Mouse (Mus musculus): ENCODE measurements around the gene Galntl6. TPM values are rescaled to one million over a fixed set of nuclear protein-coding genes. Genes with fewer than 3 reads are reported as not detected.
"Not testable (repeated sequence)": the region's sequence is repeated elsewhere in the genome, so short reads cannot be mapped to it uniquely, and the experiment has no call there.

The Galntl6 gene
- polyA plus RNA-seq, 1 experiment from 2014 or later, result 0.35 TPM

DNA sequence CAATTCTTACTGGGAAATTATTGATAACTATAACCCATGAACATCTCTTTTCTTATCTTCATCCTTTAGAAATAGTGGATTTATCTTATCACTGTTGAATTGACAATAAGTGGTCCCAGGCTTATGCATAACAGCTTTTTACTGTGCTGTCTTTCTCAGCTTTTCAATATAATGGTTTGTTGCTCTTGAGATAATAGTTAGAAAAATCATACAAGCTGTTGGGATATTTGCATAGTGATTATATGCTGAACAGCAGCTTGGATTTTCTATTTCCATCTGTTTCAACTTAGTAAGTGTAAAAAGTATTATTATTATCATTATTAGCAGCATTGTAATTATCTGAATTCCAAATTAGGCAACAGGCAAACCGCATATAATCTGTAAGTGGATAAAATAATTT is 337.1 kb downstream of the Galntl6 start:
- Histone ChIP-seq H3K27me3 (no peaks in the 10 kb centered on the region), H3K4me3 (no peak overlapping the region), H3K36me3 (no peaks in the 10 kb centered on the region), H3K27ac (no peak overlapping the region), H3K4me1 (no peaks in the 10 kb centered on the region), H3K9me3 (no peaks in the 10 kb centered on the region), H3K4me2 (no peak overlapping the region), H3K9ac (no peak overlapping the region)
- no peak for ATAC-seq (ENCODE audit: insufficient number of reproducible peaks, low FRiP score, low TSS enrichment, low read depth)
- 77% methylated on average over 1 of the region's 1 CpGs for WGBS

DNA sequence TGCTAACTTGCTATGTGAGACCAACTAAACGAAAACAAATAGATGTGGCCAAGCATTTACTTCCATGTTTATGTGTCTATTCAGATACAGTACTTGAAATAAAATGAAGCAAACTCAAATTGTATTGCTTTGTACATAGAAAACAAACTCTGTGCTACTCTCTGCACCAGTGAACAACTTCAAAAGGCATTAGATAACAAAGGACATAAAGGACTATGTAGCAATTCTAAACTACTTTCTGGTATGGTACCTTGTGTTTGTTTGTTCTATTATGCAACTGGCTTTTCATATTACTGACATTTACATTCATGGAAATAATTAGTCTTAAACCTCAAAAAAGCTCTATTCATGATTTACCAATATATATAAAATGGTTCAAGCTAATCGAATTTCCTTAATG is 344.4 kb downstream of the Galntl6 start:
- no peak overlapping the region for H3K4me2 ChIP-seq
- 64% methylated on average over 2 of the region's 2 CpGs for WGBS
- no peak overlapping the region for H3K9ac ChIP-seq
- no peaks in the 10 kb centered on the region for H3K27me3 ChIP-seq
- H3K4me1 ChIP-seq, result no peaks in the 10 kb centered on the region
- H3K27ac ChIP-seq, result no peak overlapping the region
- ATAC-seq (ENCODE audit: insufficient number of reproducible peaks, low FRiP score, low TSS enrichment, low read depth), result no peak
- no peaks in the 10 kb centered on the region for H3K9me3 ChIP-seq
- no peak overlapping the region for H3K4me3 ChIP-seq
- H3K36me3 ChIP-seq, result no peaks in the 10 kb centered on the region

DNA sequence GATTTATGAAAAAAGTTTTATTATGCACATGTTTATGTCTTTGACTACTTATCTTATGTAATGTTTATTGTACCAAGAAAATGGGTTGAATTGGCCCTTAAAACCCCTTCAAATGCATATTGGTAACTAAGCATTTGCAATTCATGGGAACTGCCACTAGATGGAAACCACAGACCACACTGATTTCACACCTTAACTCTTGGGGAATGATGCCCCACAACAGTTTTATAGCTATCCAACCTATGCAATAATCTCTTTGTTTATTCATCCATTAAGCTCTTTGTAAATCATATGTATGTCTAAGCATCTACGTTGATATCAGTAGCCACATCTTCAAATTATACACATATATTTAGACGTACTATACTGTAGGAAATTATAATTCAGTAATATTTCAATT is 346.3 kb downstream of the Galntl6 start:
- Histone ChIP-seq H3K27me3 (no peaks in the 10 kb centered on the region), H3K36me3 (no peaks in the 10 kb centered on the region), H3K27ac (no peak overlapping the region), H3K4me1 (no peaks in the 10 kb centered on the region), H3K9ac (no peak overlapping the region), H3K9me3 (no peaks in the 10 kb centered on the region), H3K4me2 (no peak overlapping the region), H3K4me3 (no peak overlapping the region)
- 58% methylated on average over 2 of the region's 2 CpGs for WGBS
- ATAC-seq (ENCODE audit: insufficient number of reproducible peaks, low FRiP score, low TSS enrichment, low read depth), result no peak

DNA sequence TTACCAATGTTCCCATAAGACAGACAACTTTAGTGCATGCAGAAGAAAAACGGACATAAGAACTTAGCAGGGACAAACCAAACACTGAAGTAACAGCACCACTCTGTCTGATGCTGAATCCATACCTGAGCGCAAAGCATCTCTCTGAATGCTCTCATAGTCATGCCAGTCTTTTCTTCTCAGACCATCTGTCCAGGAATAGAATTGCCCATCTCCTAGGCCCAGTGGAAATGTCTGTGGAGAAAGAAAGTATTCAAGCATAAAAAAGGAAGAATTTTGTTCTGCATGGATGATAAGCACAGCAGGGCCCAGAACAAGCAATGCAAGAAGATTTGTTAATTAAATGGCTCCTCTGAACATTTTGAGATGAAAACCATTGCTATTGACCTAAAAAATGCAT is 376.7 kb downstream of the Galntl6 start:
- no peaks in the 10 kb centered on the region for H3K4me1 ChIP-seq
- no peak overlapping the region for H3K27ac ChIP-seq
- H3K4me2 ChIP-seq, result no peak overlapping the region
- no peak overlapping the region for H3K4me3 ChIP-seq
- no peaks in the 10 kb centered on the region for H3K9me3 ChIP-seq
- ATAC-seq (ENCODE audit: insufficient number of reproducible peaks, low FRiP score, low TSS enrichment, low read depth), result no peak
- H3K27me3 ChIP-seq, result no peaks in the 10 kb centered on the region
- no peaks in the 10 kb centered on the region for H3K36me3 ChIP-seq
- no peak overlapping the region for H3K9ac ChIP-seq
- WGBS, result 90% methylated on average over 2 of the region's 2 CpGs

DNA sequence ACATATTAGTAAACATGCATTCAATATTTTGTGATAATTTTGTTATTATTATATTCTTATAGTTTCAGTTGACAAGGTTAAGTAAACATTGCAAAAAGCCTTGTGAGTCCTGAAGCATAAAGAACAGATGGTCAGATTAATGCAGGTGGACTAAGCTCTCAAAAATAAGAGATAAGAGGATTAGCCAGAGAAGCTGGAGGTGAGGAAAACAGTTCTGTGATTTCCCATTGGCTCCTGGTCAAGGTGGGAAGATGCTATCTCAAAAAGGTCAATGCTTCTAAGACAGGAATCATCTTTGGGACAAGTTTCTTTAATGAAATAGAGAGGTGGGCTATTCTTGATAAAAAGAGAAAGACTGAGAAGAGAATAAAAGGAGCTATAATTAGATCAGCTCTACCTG is 377.8 kb downstream of the Galntl6 start:
- Histone ChIP-seq H3K9ac (no peak overlapping the region), H3K9me3 (no peaks in the 10 kb centered on the region), H3K4me2 (no peak overlapping the region), H3K4me1 (no peaks in the 10 kb centered on the region), H3K36me3 (no peaks in the 10 kb centered on the region), H3K4me3 (no peak overlapping the region), H3K27ac (no peak overlapping the region), H3K27me3 (no peaks in the 10 kb centered on the region)
- ATAC-seq (ENCODE audit: insufficient number of reproducible peaks, low FRiP score, low TSS enrichment, low read depth), result no peak

DNA sequence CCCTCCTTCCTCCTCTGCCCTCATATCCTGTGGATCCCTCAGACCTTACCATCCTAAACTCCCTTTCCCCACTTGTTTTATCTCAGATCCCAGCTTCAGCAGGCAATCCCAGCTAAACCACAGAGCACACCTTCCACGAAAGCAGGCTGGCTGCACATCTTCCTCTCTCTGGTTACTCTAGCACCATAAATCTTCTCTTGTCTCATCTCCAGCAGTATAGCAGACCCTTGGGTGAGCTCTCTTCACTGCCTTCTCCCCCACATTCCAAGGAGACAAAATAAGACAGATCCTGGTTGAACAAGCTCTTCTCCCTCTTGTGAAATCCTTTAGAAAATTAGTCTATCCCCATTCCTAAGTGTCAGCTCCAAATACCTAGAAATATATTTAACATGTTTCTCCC is 389.0 kb downstream of the Galntl6 start:
- no peaks in the 10 kb centered on the region for H3K9me3 ChIP-seq
- no peaks in the 10 kb centered on the region for H3K27me3 ChIP-seq
- no peak for ATAC-seq (ENCODE audit: insufficient number of reproducible peaks, low FRiP score, low TSS enrichment, low read depth)
- no peaks in the 10 kb centered on the region for H3K36me3 ChIP-seq
- H3K27ac ChIP-seq, result no peak overlapping the region
- H3K4me1 ChIP-seq, result no peaks in the 10 kb centered on the region
- no peak overlapping the region for H3K4me2 ChIP-seq
- 18% methylated on average over 1 of the region's 1 CpGs for WGBS
- no peak overlapping the region for H3K9ac ChIP-seq
- H3K4me3 ChIP-seq, result no peak overlapping the region

DNA sequence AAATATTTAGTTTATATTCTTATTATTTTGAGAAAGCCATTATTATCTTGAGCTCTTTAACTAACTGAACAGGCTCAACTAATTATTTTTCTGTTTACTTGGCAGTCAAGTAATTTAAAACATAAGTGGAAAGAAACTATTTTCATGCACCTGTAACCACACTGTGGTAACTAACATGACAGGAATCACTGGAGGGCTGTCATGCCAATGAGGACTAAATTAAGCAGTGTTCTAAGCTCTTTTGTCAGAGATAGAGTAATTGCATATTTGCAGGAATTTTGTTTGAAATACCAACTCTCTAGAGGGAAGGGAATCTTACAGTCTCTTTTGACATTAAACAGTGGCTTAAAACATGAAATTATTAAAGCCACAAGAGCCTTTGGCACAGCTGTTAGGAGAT is 390.5 kb downstream of the Galntl6 start:
- Histone ChIP-seq H3K4me2 (no peak overlapping the region), H3K9me3 (no peaks in the 10 kb centered on the region), H3K36me3 (no peaks in the 10 kb centered on the region), H3K27ac (no peak overlapping the region), H3K4me3 (no peak overlapping the region), H3K9ac (no peak overlapping the region), H3K4me1 (no peaks in the 10 kb centered on the region), H3K27me3 (no peaks in the 10 kb centered on the region)
- no peak for ATAC-seq (ENCODE audit: insufficient number of reproducible peaks, low FRiP score, low TSS enrichment, low read depth)

DNA sequence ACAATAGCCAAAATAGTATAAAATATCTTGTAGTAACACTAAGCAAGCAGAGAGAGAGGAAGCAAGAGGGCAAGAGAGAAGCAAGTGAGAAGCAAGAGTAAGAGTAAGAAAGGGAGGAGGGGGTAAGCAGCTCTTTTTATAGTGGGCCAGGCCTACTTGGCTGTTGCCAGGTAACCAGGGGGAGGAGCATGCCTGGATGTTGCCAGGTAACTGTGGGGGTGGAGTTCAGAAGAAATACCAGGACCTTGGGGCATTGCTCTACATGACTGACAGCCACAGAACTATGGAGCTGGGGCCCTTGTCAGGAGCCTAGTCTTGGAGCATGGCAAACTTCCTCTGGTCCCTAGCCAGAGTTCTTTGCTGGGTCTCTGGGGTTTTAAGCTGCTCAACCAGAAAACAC is 401.9 kb downstream of the Galntl6 start:
- no peak overlapping the region for H3K4me2 ChIP-seq
- H3K4me3 ChIP-seq, result no peak overlapping the region
- ATAC-seq (ENCODE audit: insufficient number of reproducible peaks, low FRiP score, low TSS enrichment, low read depth), result no peak

DNA sequence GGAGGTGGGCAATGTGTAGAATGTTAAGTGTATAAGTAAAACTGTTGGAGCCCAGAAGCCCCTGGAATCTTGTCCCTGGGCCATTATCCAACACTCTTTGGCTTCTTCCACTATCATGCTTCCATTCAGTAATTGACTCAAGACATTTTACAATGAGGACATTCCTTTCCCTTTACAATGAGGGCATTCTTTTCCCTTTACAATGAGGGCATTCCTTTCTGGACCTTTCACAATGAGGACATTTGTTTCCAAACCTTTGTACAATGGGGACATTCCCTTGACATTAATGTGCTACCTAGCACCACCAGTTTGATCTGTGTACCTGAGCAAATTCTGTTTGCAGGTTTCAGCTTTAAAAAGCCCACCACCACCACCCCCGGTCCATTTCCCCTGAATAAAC is 403.4 kb downstream of the Galntl6 start:
- H3K27ac ChIP-seq, result no peak overlapping the region
- WGBS, result 76% methylated on average over 1 of the region's 1 CpGs
- ATAC-seq (ENCODE audit: insufficient number of reproducible peaks, low FRiP score, low TSS enrichment, low read depth), result no peak
- no peak overlapping the region for H3K9ac ChIP-seq
- no peak overlapping the region for H3K4me2 ChIP-seq
- no peaks in the 10 kb centered on the region for H3K27me3 ChIP-seq
- H3K36me3 ChIP-seq, result no peaks in the 10 kb centered on the region
- H3K4me3 ChIP-seq, result no peak overlapping the region
- H3K4me1 ChIP-seq, result no peaks in the 10 kb centered on the region
- no peaks in the 10 kb centered on the region for H3K9me3 ChIP-seq

More for the DNA sequence above, 401.9 kb downstream of the Galntl6 start:
- Histone ChIP-seq H3K36me3 (no peaks in the 10 kb centered on the region), H3K27ac (no peak overlapping the region), H3K9ac (no peak overlapping the region), H3K4me1 (no peaks in the 10 kb centered on the region), H3K27me3 (no peaks in the 10 kb centered on the region), H3K9me3 (no peaks in the 10 kb centered on the region)

DNA sequence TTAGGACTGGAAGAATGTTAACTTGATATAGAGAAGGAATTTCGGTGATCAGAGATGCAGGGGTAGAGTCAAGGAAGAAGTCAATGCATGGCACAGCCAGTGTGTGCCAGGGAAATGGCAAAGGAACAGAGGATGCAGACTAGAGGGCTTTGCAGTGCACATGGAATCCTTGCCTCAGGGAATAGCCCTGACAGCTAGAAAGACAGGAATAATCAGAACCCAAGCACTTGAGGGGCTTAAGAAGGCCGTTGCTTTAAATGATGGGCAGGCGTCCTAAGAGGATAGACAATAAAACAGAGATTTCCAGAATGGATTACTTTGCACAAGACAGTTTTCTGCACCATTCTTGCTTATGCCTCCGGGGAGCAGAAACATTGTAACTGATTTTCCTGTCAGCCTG is 425.3 kb downstream of the Galntl6 start:
- 67% methylated on average over 4 of the region's 4 CpGs for WGBS
- Histone ChIP-seq H3K27me3 (no peaks in the 10 kb centered on the region), H3K4me3 (no peak overlapping the region), H3K9me3 (no peaks in the 10 kb centered on the region), H3K27ac (no peak overlapping the region), H3K4me2 (no peak overlapping the region), H3K9ac (no peak overlapping the region), H3K36me3 (no peaks in the 10 kb centered on the region), H3K4me1 (no peaks in the 10 kb centered on the region)
- no peak for ATAC-seq (ENCODE audit: insufficient number of reproducible peaks, low FRiP score, low TSS enrichment, low read depth)

DNA sequence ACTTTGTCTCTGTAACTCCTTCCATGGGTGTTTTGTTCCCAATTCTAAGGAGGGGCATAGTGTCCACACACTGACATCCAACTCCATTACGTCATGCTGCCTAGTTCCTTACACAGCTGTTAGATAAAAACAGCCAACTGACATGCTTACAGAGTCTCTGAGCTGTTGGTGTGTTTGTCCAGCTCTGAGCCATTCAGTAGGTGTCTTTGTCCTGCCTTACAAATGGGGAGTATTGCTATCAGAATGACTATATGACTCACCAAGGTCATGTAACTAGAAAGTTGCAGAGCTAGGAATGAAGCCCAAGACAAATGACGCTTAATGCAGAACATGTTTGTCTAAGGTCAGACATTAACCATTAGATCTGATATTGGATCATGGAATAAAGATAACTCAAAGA is 449.1 kb downstream of the Galntl6 start:
- ATAC-seq (ENCODE audit: insufficient number of reproducible peaks, low FRiP score, low TSS enrichment, low read depth); H3K4me1 ChIP-seq; H3K4me2 ChIP-seq; H3K36me3 ChIP-seq; H3K27ac ChIP-seq; H3K27me3 ChIP-seq; H3K9me3 ChIP-seq; H3K4me3 ChIP-seq; H3K9ac ChIP-seq: not testable (repeated sequence)
- 88% methylated on average over 2 of the region's 2 CpGs for WGBS

DNA sequence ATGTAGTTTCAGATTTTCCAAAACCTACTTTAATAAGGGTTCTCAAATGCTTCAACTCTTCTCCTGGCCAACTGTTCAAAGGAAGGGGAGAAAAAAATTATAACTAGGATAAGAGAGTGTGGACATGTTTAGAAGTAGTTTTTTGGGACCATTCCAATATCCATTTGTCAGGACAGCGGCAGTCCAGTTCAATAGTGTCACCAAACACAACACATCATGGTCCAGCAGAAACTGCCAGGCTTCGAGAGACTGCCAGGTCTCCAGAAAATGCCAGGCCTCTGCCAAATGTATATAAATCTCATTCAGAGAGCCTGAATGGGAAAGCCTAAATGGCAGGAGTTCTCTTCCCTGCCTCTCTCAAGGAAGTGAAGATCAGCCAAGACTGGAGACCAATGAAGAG is 469.7 kb downstream of the Galntl6 start:
- no peak overlapping the region for H3K4me2 ChIP-seq
- no peaks in the 10 kb centered on the region for H3K9me3 ChIP-seq
- H3K9ac ChIP-seq, result no peak overlapping the region
- no peaks in the 10 kb centered on the region for H3K36me3 ChIP-seq
- no peak overlapping the region for H3K4me3 ChIP-seq
- H3K4me1 ChIP-seq, result no peaks in the 10 kb centered on the region
- 69% methylated on average over 2 of the region's 2 CpGs for WGBS
- no peaks in the 10 kb centered on the region for H3K27me3 ChIP-seq
- no peak for ATAC-seq (ENCODE audit: insufficient number of reproducible peaks, low FRiP score, low TSS enrichment, low read depth)
- H3K27ac ChIP-seq, result no peak overlapping the region

DNA sequence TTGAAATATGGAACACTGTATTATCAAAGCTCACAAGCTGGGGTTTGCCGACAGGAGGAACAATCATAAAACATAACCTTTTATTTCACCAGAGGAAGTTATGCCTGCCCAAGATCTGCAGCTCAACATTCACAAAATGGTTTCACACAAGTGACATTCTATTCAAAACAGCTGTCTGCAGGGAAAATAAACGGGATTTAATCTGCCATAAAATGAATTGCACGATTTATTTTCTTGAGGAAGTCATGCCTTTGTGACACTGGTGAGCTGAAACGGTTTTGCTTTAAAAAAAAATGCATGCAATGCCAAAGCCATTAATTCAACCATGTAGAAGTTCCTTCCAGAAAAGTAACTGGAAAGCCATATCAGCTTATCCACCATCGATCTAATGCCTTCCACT is 494.0 kb downstream of the Galntl6 start:
- WGBS, result 18% methylated on average over 5 of the region's 5 CpGs
- Histone ChIP-seq H3K4me3 (no peak overlapping the region), H3K9me3 (no peaks in the 10 kb centered on the region), H3K4me2 (no peak overlapping the region), H3K4me1 (no peaks in the 10 kb centered on the region), H3K27ac (no peak overlapping the region), H3K36me3 (no peaks in the 10 kb centered on the region), H3K9ac (no peak overlapping the region), H3K27me3 (no peaks in the 10 kb centered on the region)
- ATAC-seq (ENCODE audit: insufficient number of reproducible peaks, low FRiP score, low TSS enrichment, low read depth), result no peak

Measured in limb, embryonic 15.5 days (tissue).